Mouse (Mus musculus): ENCODE data around the gene Zfp954. TPM values are rescaled to one million over a fixed set of nuclear protein-coding genes. Genes with fewer than 3 reads are reported as not detected.
"Not testable (repeated sequence)": the region's sequence is repeated elsewhere in the genome, so short reads cannot be mapped to it uniquely, and the experiment has no call there.

Gene Zfp954
- 14.3 and 16.2 TPM in 2 replicates for polyA plus RNA-seq (2015; fragmentation: Nextera tagmentation; extraction: Ambion mirVana)

- no peaks in the 10 kb centered on the region for H3K27me3 ChIP-seq (ENCODE audit: insufficient read depth, low read length)
- peaks cover 7% of the 10 kb centered on the region for H3K4me1 ChIP-seq (ENCODE audit: insufficient read depth, low read length)
- H3K4me2 ChIP-seq (replicated peaks; ENCODE audit: low read depth, low read length) = peak within 1 kb of the TSS; percentile 54
- peak; percentile 96 for ATAC-seq (ENCODE audit: low FRiP score, low TSS enrichment)
- peak within 1 kb of the TSS; percentile 62 for H3K9ac ChIP-seq (replicated peaks; ENCODE audit: low read length)
- no peaks in the 10 kb centered on the region for H3K9me3 ChIP-seq (ENCODE audit: low read length)
- peak within 1 kb of the TSS; percentile 55 for H3K4me3 ChIP-seq (ENCODE audit: low read length)
- under 1% methylated on average over 30 of the region's 30 CpGs for WGBS
- H3K36me3 ChIP-seq (ENCODE audit: insufficient read depth, low read length) = peaks cover 13% of the 10 kb centered on the region
- no peak within 1 kb of the TSS for H3K27ac ChIP-seq (ENCODE audit: low read length)
Observed at GRCm38 (mm10) chr7:7120921-7121601, at the start of gene Zfp954. Gene Zfp954 (minus strand): TSS chr7:7121488.

GRCm38 (mm10) chr7:7145991-7146608 is 24.8 kb upstream of the Zfp954 start:
- Histone ChIP-seq H3K9ac (replicated peaks; ENCODE audit: low read length) (no peak overlapping the region), H3K4me2 (replicated peaks; ENCODE audit: low read depth, low read length) (no peak overlapping the region), H3K4me1 (ENCODE audit: insufficient read depth, low read length) (no peaks in the 10 kb centered on the region), H3K36me3 (ENCODE audit: insufficient read depth, low read length) (no peaks in the 10 kb centered on the region), H3K27me3 (ENCODE audit: insufficient read depth, low read length) (no peaks in the 10 kb centered on the region), H3K9me3 (ENCODE audit: low read length) (peaks cover 8% of the 10 kb centered on the region; the same call in 1 of the 2 replicates), H3K27ac (ENCODE audit: low read length) (no peak overlapping the region), H3K4me3 (ENCODE audit: low read length) (no peak overlapping the region)
- 91% methylated on average over 15 of the region's 15 CpGs for WGBS
- no peak for ATAC-seq (ENCODE audit: low FRiP score, low TSS enrichment)

GRCm38 (mm10) chr7:7144215-7144614 is 22.9 kb upstream of the Zfp954 start:
- ATAC-seq (ENCODE audit: low FRiP score, low TSS enrichment) = no peak

GRCm38 (mm10) chr7:7136379-7136866 is 15.1 kb upstream of the Zfp954 start, which contains the start of gene Zfp773:
Gene Zfp773 (minus strand): TSS chr7:7136755.
- Histone ChIP-seq H3K9ac (replicated peaks; ENCODE audit: low read length) (peak within 1 kb of the TSS; percentile 76), H3K27me3 (ENCODE audit: insufficient read depth, low read length) (no peaks in the 10 kb centered on the region), H3K9me3 (ENCODE audit: low read length) (no peaks in the 10 kb centered on the region), H3K36me3 (ENCODE audit: insufficient read depth, low read length) (peaks cover 3% of the 10 kb centered on the region; the same call in 1 of the 2 replicates), H3K4me3 (ENCODE audit: low read length) (peak within 1 kb of the TSS; percentile 61), H3K4me1 (ENCODE audit: insufficient read depth, low read length) (no peaks in the 10 kb centered on the region), H3K27ac (ENCODE audit: low read length) (no peak within 1 kb of the TSS), H3K4me2 (replicated peaks; ENCODE audit: low read depth, low read length) (peak within 1 kb of the TSS; percentile 53)
- 4% methylated on average over 16 of the region's 16 CpGs for WGBS
- ATAC-seq (ENCODE audit: low FRiP score, low TSS enrichment) = peak; percentile 98

More at GRCm38 (mm10) chr7:7144215-7144614, 22.9 kb upstream of the Zfp954 start:
- 89% methylated on average over 1 of the region's 1 CpGs for WGBS
- Histone ChIP-seq H3K36me3 (ENCODE audit: insufficient read depth, low read length) (no peaks in the 10 kb centered on the region), H3K27me3 (ENCODE audit: insufficient read depth, low read length) (no peaks in the 10 kb centered on the region), H3K27ac (ENCODE audit: low read length) (no peak overlapping the region), H3K4me3 (ENCODE audit: low read length) (no peak overlapping the region), H3K9ac (replicated peaks; ENCODE audit: low read length) (no peak overlapping the region), H3K9me3 (ENCODE audit: low read length) (peaks cover 8% of the 10 kb centered on the region; the same call in 1 of the 2 replicates), H3K4me2 (replicated peaks; ENCODE audit: low read depth, low read length) (no peak overlapping the region), H3K4me1 (ENCODE audit: insufficient read depth, low read length) (no peaks in the 10 kb centered on the region)

GRCm38 (mm10) chr7:7132751-7133150 is 11.5 kb upstream of the Zfp954 start:
- Histone ChIP-seq H3K27me3 (ENCODE audit: insufficient read depth, low read length) (no peaks in the 10 kb centered on the region), H3K4me1 (ENCODE audit: insufficient read depth, low read length) (no peaks in the 10 kb centered on the region), H3K9me3 (ENCODE audit: low read length) (no peaks in the 10 kb centered on the region), H3K4me2 (replicated peaks; ENCODE audit: low read depth, low read length) (no peak overlapping the region), H3K27ac (ENCODE audit: low read length) (no peak overlapping the region), H3K9ac (replicated peaks; ENCODE audit: low read length) (no peak overlapping the region), H3K36me3 (ENCODE audit: insufficient read depth, low read length) (peaks cover 3% of the 10 kb centered on the region; the same call in 1 of the 2 replicates), H3K4me3 (ENCODE audit: low read length) (no peak overlapping the region)
- WGBS = 85% methylated on average over 8 of the region's 8 CpGs
- no peak for ATAC-seq (ENCODE audit: low FRiP score, low TSS enrichment)

GRCm38 (mm10) chr7:7130491-7131124 is 9.3 kb upstream of the Zfp954 start:
- H3K4me3 ChIP-seq (ENCODE audit: low read length); H3K4me1 ChIP-seq (ENCODE audit: insufficient read depth, low read length); H3K9me3 ChIP-seq (ENCODE audit: low read length); H3K27me3 ChIP-seq (ENCODE audit: insufficient read depth, low read length); H3K36me3 ChIP-seq (ENCODE audit: insufficient read depth, low read length); ATAC-seq (ENCODE audit: low FRiP score, low TSS enrichment); H3K27ac ChIP-seq (ENCODE audit: low read length); H3K4me2 ChIP-seq (replicated peaks; ENCODE audit: low read depth, low read length); H3K9ac ChIP-seq (replicated peaks; ENCODE audit: low read length): not testable (repeated sequence)
- WGBS = 94% methylated on average over 14 of the region's 15 CpGs

- Histone ChIP-seq H3K4me3 (ENCODE audit: low read length) (peak overlapping the region; percentile 55), H3K4me2 (replicated peaks; ENCODE audit: low read depth, low read length) (peak overlapping the region; percentile 54), H3K9me3 (ENCODE audit: low read length) (no peaks in the 10 kb centered on the region), H3K27ac (ENCODE audit: low read length) (no peak overlapping the region), H3K27me3 (ENCODE audit: insufficient read depth, low read length) (no peaks in the 10 kb centered on the region), H3K36me3 (ENCODE audit: insufficient read depth, low read length) (peaks cover 8% of the 10 kb centered on the region), H3K9ac (replicated peaks; ENCODE audit: low read length) (no peak overlapping the region; the same call in 1 of the 2 replicates), H3K4me1 (ENCODE audit: insufficient read depth, low read length) (peaks cover 7% of the 10 kb centered on the region)
- no peak for ATAC-seq (ENCODE audit: low FRiP score, low TSS enrichment)
- 54% methylated on average over 6 of the region's 6 CpGs for WGBS
Observed at GRCm38 (mm10) chr7:7121602-7121980, 303 bp upstream of the Zfp954 start.

GRCm38 (mm10) chr7:7118441-7118840 is 2.8 kb downstream of the Zfp954 start:
- Histone ChIP-seq H3K4me1 (ENCODE audit: insufficient read depth, low read length) (peaks cover 7% of the 10 kb centered on the region), H3K27me3 (ENCODE audit: insufficient read depth, low read length) (no peaks in the 10 kb centered on the region), H3K9ac (replicated peaks; ENCODE audit: low read length) (no peak overlapping the region), H3K9me3 (ENCODE audit: low read length) (no peaks in the 10 kb centered on the region), H3K36me3 (ENCODE audit: insufficient read depth, low read length) (peaks cover 31% of the 10 kb centered on the region), H3K4me2 (replicated peaks; ENCODE audit: low read depth, low read length) (no peak overlapping the region), H3K27ac (ENCODE audit: low read length) (no peak overlapping the region), H3K4me3 (ENCODE audit: low read length) (no peak overlapping the region)
- 84% methylated on average over 2 of the region's 2 CpGs for WGBS
- no peak for ATAC-seq (ENCODE audit: low FRiP score, low TSS enrichment)

GRCm38 (mm10) chr7:7108501-7108900 is 12.8 kb downstream of the Zfp954 start:
- H3K9ac ChIP-seq (replicated peaks; ENCODE audit: low read length) = no peak overlapping the region
- H3K27me3 ChIP-seq (ENCODE audit: insufficient read depth, low read length) = no peaks in the 10 kb centered on the region
- H3K4me2 ChIP-seq (replicated peaks; ENCODE audit: low read depth, low read length) = no peak overlapping the region
- no peak overlapping the region for H3K27ac ChIP-seq (ENCODE audit: low read length)
- H3K9me3 ChIP-seq (ENCODE audit: low read length) = no peaks in the 10 kb centered on the region
- H3K4me3 ChIP-seq (ENCODE audit: low read length) = no peak overlapping the region
- no peaks in the 10 kb centered on the region for H3K36me3 ChIP-seq (ENCODE audit: insufficient read depth, low read length)
- no peak for ATAC-seq (ENCODE audit: low FRiP score, low TSS enrichment)
- WGBS = 97% methylated on average over 7 of the region's 7 CpGs
- no peaks in the 10 kb centered on the region for H3K4me1 ChIP-seq (ENCODE audit: insufficient read depth, low read length)
